In the genomic region with DNA sequence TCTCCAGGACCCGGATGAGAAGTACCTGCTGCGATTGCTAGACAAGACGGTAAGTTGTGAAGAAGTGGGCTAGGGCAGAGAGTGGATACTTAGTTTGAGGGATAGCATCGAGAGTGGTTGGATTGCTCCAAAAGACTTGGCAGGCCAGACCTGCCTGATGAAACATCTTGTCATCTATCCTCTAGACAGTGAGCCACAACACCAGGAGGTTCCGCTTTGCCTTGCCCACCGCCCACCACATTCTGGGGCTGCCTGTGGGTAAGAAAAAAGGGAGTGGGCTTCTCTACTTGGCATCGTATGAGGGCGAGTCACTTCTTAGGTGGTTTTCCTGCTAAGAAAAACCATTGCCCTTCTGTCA, we compare ENCODE assay signal across 8 mouse cellular contexts. TPM values are rescaled to one million over a fixed set of nuclear protein-coding genes. Genes with fewer than 3 reads are reported as not detected.
DNase-seq lines count a peak whose midpoint lies in the region; ATAC-seq and TF ChIP-seq lines count a peak whose summit lies in the region.

No protein-coding gene starts in this region.

- H3K27ac ChIP-seq in embryonic facial prominence, embryonic 10.5 days (replicated peaks): peak overlapping the region; percentile 84
- no peak overlapping the region for H3K27ac ChIP-seq in intestine, postnatal 0 days (ENCODE audit: low read depth, low read length)
- H3K27ac ChIP-seq in neural tube, embryonic 14.5 days (ENCODE audit: low read depth, low read length): no peak overlapping the region

- no peaks in the 10 kb centered on the region for H3K27me3 ChIP-seq in embryonic facial prominence, embryonic 10.5 days (replicated peaks; ENCODE audit: low read depth, poor library complexity, severe bottlenecking)
- no peaks in the 10 kb centered on the region for H3K27me3 ChIP-seq in intestine, postnatal 0 days (replicated peaks; ENCODE audit: control insufficient read depth, insufficient read depth, low read length)
- H3K27me3 ChIP-seq in neural tube, embryonic 14.5 days (ENCODE audit: control insufficient read depth, insufficient read depth, low read length): no peaks in the 10 kb centered on the region

- peak overlapping the region; percentile 62 for H3K9ac ChIP-seq in intestine, postnatal 0 days (ENCODE audit: low read depth, low read length)
- peak overlapping the region; percentile 72 for H3K9ac ChIP-seq in neural tube, embryonic 14.5 days (replicated peaks; ENCODE audit: low read depth, low read length)

- no peaks in the 10 kb centered on the region for H3K9me3 ChIP-seq in embryonic facial prominence, embryonic 10.5 days
- no peaks in the 10 kb centered on the region for H3K9me3 ChIP-seq in intestine, postnatal 0 days (ENCODE audit: control insufficient read depth)
- H3K9me3 ChIP-seq in neural tube, embryonic 14.5 days (ENCODE audit: control insufficient read depth, low read length): no peaks in the 10 kb centered on the region

- peak; percentile 32; the same call in 1 of the 2 replicates for ATAC-seq in intestine, postnatal 0 days
- peak; percentile 34; the same call in 1 of the 2 replicates for ATAC-seq in neural tube, embryonic 14.5 days (ENCODE audit: low read depth)
- no peak for ATAC-seq in activated CD4-positive, CD25-positive, alpha-beta regulatory T cell, adult 4 months

- TF ChIP-seq POLR2A in lung, adult 2 months (IDR thresholded peaks at IDR 0.05; ENCODE audit: borderline replicate concordance, extremely low read depth, low read depth, low read length): no peak

- no peak for TF ChIP-seq CTCF in lung, adult 2 months (IDR thresholded peaks at IDR 0.05; ENCODE audit: insufficient read depth, low read length)
- no peak for TF ChIP-seq CTCF in intestine, postnatal 0 days (IDR thresholded peaks at IDR 0.05; ENCODE audit: low read depth)

- 0 out of 2 replicates have a peak, but pooled peaks cover 2% of the 10 kb centered on the region for H3K4me1 ChIP-seq in lung, adult 2 months (ENCODE audit: control insufficient read depth, insufficient read depth, low read length)
- peaks cover 21% of the 10 kb centered on the region for H3K4me1 ChIP-seq in embryonic facial prominence, embryonic 10.5 days
- H3K4me1 ChIP-seq in intestine, postnatal 0 days (replicated peaks; ENCODE audit: control insufficient read depth, insufficient read depth, low read length): no peaks in the 10 kb centered on the region; the same call in 1 of the 2 replicates
- H3K4me1 ChIP-seq in neural tube, embryonic 14.5 days (ENCODE audit: control insufficient read depth, insufficient read depth, low read length): no peaks in the 10 kb centered on the region

- WGBS in lung, adult 2 months: 23% methylated on average over 8 of the region's 8 CpGs
- WGBS in embryonic facial prominence, embryonic 10.5 days: 38% methylated on average over 8 of the region's 8 CpGs
- WGBS in intestine, postnatal 0 days: 17% methylated on average over 8 of the region's 8 CpGs
- 38% methylated on average over 8 of the region's 8 CpGs for WGBS in neural tube, embryonic 14.5 days

- DNase-seq in lung, adult 2 months: no peak
- no peak for DNase-seq in lung, postnatal 25 days (ENCODE audit: low spot score)
- DNase-seq in embryonic facial prominence, embryonic 10.5 days (ENCODE audit: low spot score): no peak
- no peak for DNase-seq in right cerebral cortex, postnatal 4 days
- no peak for DNase-seq in gastrocnemius, postnatal 10 days

- peak overlapping the region; percentile 97 for H3K4me2 ChIP-seq in intestine, postnatal 0 days (replicated peaks; ENCODE audit: low read depth)
- peak overlapping the region; percentile 87 for H3K4me2 ChIP-seq in neural tube, embryonic 14.5 days (ENCODE audit: low read depth, low read length)

- H3K4me3 ChIP-seq in lung, adult 2 months (replicated peaks; ENCODE audit: extremely low read depth, low read depth, low read length): peak overlapping the region; percentile 76
- peak overlapping the region; percentile 73 for H3K4me3 ChIP-seq in embryonic facial prominence, embryonic 10.5 days
- H3K4me3 ChIP-seq in intestine, postnatal 0 days (ENCODE audit: low read depth, low read length): peak overlapping the region; percentile 86
- peak overlapping the region; percentile 64 for H3K4me3 ChIP-seq in neural tube, embryonic 14.5 days (ENCODE audit: low read depth, low read length)

- H3K36me3 ChIP-seq in embryonic facial prominence, embryonic 10.5 days (replicated peaks): peaks cover 40% of the 10 kb centered on the region
- H3K36me3 ChIP-seq in intestine, postnatal 0 days (ENCODE audit: control insufficient read depth, insufficient read depth): peaks cover 20% of the 10 kb centered on the region
- no peaks in the 10 kb centered on the region; the same call in 1 of the 2 replicates for H3K36me3 ChIP-seq in neural tube, embryonic 14.5 days (ENCODE audit: control insufficient read depth, insufficient read depth, low read length)

RNA-seq across cellular contexts. Expression of gene Cyb5r1, which starts 1.0 kb away (rescaled TPM):
- polyA plus RNA-seq in lung, adult 2 months (2012; rRNA removed): 41.6 and 59.5 TPM in 2 replicates
- 37.0 and 37.3 TPM in 2 replicates for polyA plus RNA-seq in embryonic facial prominence, embryonic 10.5 days (2016; fragmentation: Nextera tagmentation; extraction: Ambion mirVana)
- polyA plus RNA-seq in intestine, postnatal 0 days (2015; fragmentation: Nextera tagmentation; extraction: Ambion mirVana): 9.4 and 10.1 TPM in 2 replicates
- polyA plus RNA-seq in neural tube, embryonic 14.5 days (2014; fragmentation: Nextera tagmentation; extraction: Ambion mirVana): 16.2 and 19.2 TPM in 2 replicates
- 10 to 100 TPM; 17.0 to 17.1 TPM for polyA plus RNA-seq in activated CD4-positive, CD25-positive, alpha-beta regulatory T cell, adult 4 months (2017; shearing (Covaris generic))
- 100 to 1,000 TPM; 108 to 116 TPM for total RNA-seq in gastrocnemius, postnatal 10 days (2021)

RNA-seq across cellular contexts. Expression of gene Adipor1, which starts 8.8 kb away (rescaled TPM):
- 134 and 155 TPM in 2 replicates for polyA plus RNA-seq in lung, adult 2 months (2012; rRNA removed)
- polyA plus RNA-seq in embryonic facial prominence, embryonic 10.5 days (2016; fragmentation: Nextera tagmentation; extraction: Ambion mirVana): 75.8 and 76.2 TPM in 2 replicates
- polyA plus RNA-seq in intestine, postnatal 0 days (2015; fragmentation: Nextera tagmentation; extraction: Ambion mirVana): 77.3 and 81.4 TPM in 2 replicates
- polyA plus RNA-seq in neural tube, embryonic 14.5 days (2014; fragmentation: Nextera tagmentation; extraction: Ambion mirVana): 84.4 and 87.4 TPM in 2 replicates
- 10 to 100 TPM; 32.7 to 33.2 TPM for polyA plus RNA-seq in activated CD4-positive, CD25-positive, alpha-beta regulatory T cell, adult 4 months (2017; shearing (Covaris generic))
- total RNA-seq in gastrocnemius, postnatal 10 days (2021): 100 to 1,000 TPM; 108 to 117 TPM

RNA-seq across cellular contexts. Expression of gene 4933406M09Rik, which starts 20.7 kb away (rescaled TPM):
- polyA plus RNA-seq in lung, adult 2 months (2012; rRNA removed): not detected in 2 replicates
- polyA plus RNA-seq in embryonic facial prominence, embryonic 10.5 days (2016; fragmentation: Nextera tagmentation; extraction: Ambion mirVana): not detected in 2 replicates
- not detected in 2 replicates for polyA plus RNA-seq in intestine, postnatal 0 days (2015; fragmentation: Nextera tagmentation; extraction: Ambion mirVana)
- not detected in 2 replicates for polyA plus RNA-seq in neural tube, embryonic 14.5 days (2014; fragmentation: Nextera tagmentation; extraction: Ambion mirVana)
- not detected for polyA plus RNA-seq in activated CD4-positive, CD25-positive, alpha-beta regulatory T cell, adult 4 months (2017; shearing (Covaris generic))
- not detected for total RNA-seq in gastrocnemius, postnatal 10 days (2021)

RNA-seq across cellular contexts. Expression of gene Tmem183a, which starts 44.6 kb away (rescaled TPM):
- polyA plus RNA-seq in lung, adult 2 months (2012; rRNA removed): 44.9 and 71.8 TPM in 2 replicates
- polyA plus RNA-seq in embryonic facial prominence, embryonic 10.5 days (2016; fragmentation: Nextera tagmentation; extraction: Ambion mirVana): 119 and 126 TPM in 2 replicates
- polyA plus RNA-seq in intestine, postnatal 0 days (2015; fragmentation: Nextera tagmentation; extraction: Ambion mirVana): 59.8 and 60.6 TPM in 2 replicates
- polyA plus RNA-seq in neural tube, embryonic 14.5 days (2014; fragmentation: Nextera tagmentation; extraction: Ambion mirVana): 120 and 122 TPM in 2 replicates
- 10 to 100 TPM; 23.6 to 33.3 TPM for polyA plus RNA-seq in activated CD4-positive, CD25-positive, alpha-beta regulatory T cell, adult 4 months (2017; shearing (Covaris generic))
- 10 to 100 TPM; 17.2 to 18.5 TPM for total RNA-seq in gastrocnemius, postnatal 10 days (2021)

RNA-seq across cellular contexts. Expression of gene Klhl12, which starts 48.9 kb away (rescaled TPM):
- polyA plus RNA-seq in lung, adult 2 months (2012; rRNA removed): 5.4 and 8.5 TPM in 2 replicates
- 39.1 and 42.6 TPM in 2 replicates for polyA plus RNA-seq in embryonic facial prominence, embryonic 10.5 days (2016; fragmentation: Nextera tagmentation; extraction: Ambion mirVana)
- 7.2 and 8.1 TPM in 2 replicates for polyA plus RNA-seq in intestine, postnatal 0 days (2015; fragmentation: Nextera tagmentation; extraction: Ambion mirVana)
- polyA plus RNA-seq in neural tube, embryonic 14.5 days (2014; fragmentation: Nextera tagmentation; extraction: Ambion mirVana): 29.0 and 39.4 TPM in 2 replicates
- polyA plus RNA-seq in activated CD4-positive, CD25-positive, alpha-beta regulatory T cell, adult 4 months (2017; shearing (Covaris generic)): 10 to 100 TPM; 10.7 to 12.2 TPM
- 10 to 100 TPM; 10.1 to 10.7 TPM for total RNA-seq in gastrocnemius, postnatal 10 days (2021)
